Mouse (Mus musculus): Measurements from ENCODE around the gene Dydc1.

The Dydc1 gene

GRCm38 (mm10) chr14:41100712-41101111 is 28.0 kb downstream of the Dydc1 start:
- DNase-seq = no peak

GRCm38 (mm10) chr14:41101242-41101641 is 28.5 kb downstream of the Dydc1 start:
- DNase-seq = no peak

- DNase-seq = no peak
These were observed 29.6 kb downstream of the Dydc1 start for GRCm38 (mm10) chr14:41102269-41102668.

- no peak for DNase-seq
These were observed 32.2 kb downstream of the Dydc1 start, which contains the start of gene Mat1a for GRCm38 (mm10) chr14:41104853-41105444. Mat1a (plus strand) TSS chr14:41105035.

- DNase-seq = no peak
These were observed 38.4 kb downstream of the Dydc1 start for GRCm38 (mm10) chr14:41111031-41111668.

GRCm38 (mm10) chr14:41112944-41113343 is 40.2 kb downstream of the Dydc1 start:
- no peak for DNase-seq

GRCm38 (mm10) chr14:41116271-41116670 is 43.6 kb downstream of the Dydc1 start:
- DNase-seq = no peak

- no peak for DNase-seq
These were observed 52.0 kb downstream of the Dydc1 start for GRCm38 (mm10) chr14:41124683-41125082.

- DNase-seq = no peak
These were observed 55.3 kb downstream of the Dydc1 start for GRCm38 (mm10) chr14:41127997-41128396.

- no peak for DNase-seq
These were observed 58.8 kb downstream of the Dydc1 start, which contains the start of gene Sftpa1 for GRCm38 (mm10) chr14:41131540-41131939. Sftpa1 (plus strand) TSS chr14:41131782.

- no peak for DNase-seq
These were observed 64.3 kb downstream of the Dydc1 start for GRCm38 (mm10) chr14:41137006-41137405.

- DNase-seq = no peak
These were observed 68.0 kb downstream of the Dydc1 start for GRCm38 (mm10) chr14:41140686-41141085.
